Mouse (Mus musculus) liver, embryonic 14.5 days (tissue): Measurements from ENCODE around the gene Rcn1. TPM values are rescaled to one million over a fixed set of nuclear protein-coding genes. Genes with fewer than 3 reads are reported as not detected.

ENCODE experiments used
- ATAC-seq: fragments of 200-750 bp; cut with Nextera tagmentation; 2 replicates; pipeline ENCODE4 v1.8.0; 2017; ENCODE audit warnings: moderate number of reproducible peaks, mild to moderate bottlenecking, moderate library complexity; ENCODE audit not compliant: insufficient read depth
- DNase-seq, 3 experiments: peaks; one replicate each; pipeline ENCODE4 v3.0.0-alpha.2; 2012 to 2013; ENCODE audit warnings: low read depth in 3 of 3, low spot score in 3 of 3
- H3K27ac ChIP-seq: fragments of 300-500 bp; sonication (generic); 2 replicates; pipeline ENCODE4 v1.5.1; 2014; ENCODE audit warnings: moderate library complexity, mild to moderate bottlenecking, control low read depth, inconsistent platforms
- H3K27me3 ChIP-seq: fragments of 300-500 bp; sonication (generic); 2 replicates; pipeline ENCODE4 v1.6.1; 2014; ENCODE audit warnings: mild to moderate bottlenecking, low read length, moderate library complexity; ENCODE audit not compliant: control insufficient read depth, insufficient read depth
- H3K36me3 ChIP-seq: fragments of 300-500 bp; sonication (generic); replicated peaks from 2 replicates; pipeline ENCODE4 v1.6.1; 2014; ENCODE audit warnings: low read depth; ENCODE audit not compliant: control insufficient read depth, insufficient read depth
- H3K4me1 ChIP-seq, 2 experiments: fragments of 200-500 bp in 1 of 2; fragments of 300-500 bp in 1 of 2; sonication (generic) in 1 of 2; replicated peaks; 2 replicates each; pipeline ENCODE4 v1.6.1; 2012 to 2014; ENCODE audit warnings: antibody characterized with exemption in 1 of 2, inconsistent platforms in 1 of 2, low read length in 1 of 2; ENCODE audit not compliant: control insufficient read depth in 2 of 2, insufficient read depth in 2 of 2
- H3K4me2 ChIP-seq: fragments of 300-500 bp; sonication (generic); 2 replicates; pipeline ENCODE4 v1.6.1; 2014; ENCODE audit warnings: low read depth, mild to moderate bottlenecking, control low read depth, moderate library complexity
- H3K4me3 ChIP-seq, 2 experiments: fragments of 200-500 bp in 1 of 2; fragments of 300-500 bp in 1 of 2; sonication (generic) in 1 of 2; 2 replicates each; pipeline ENCODE4 v1.5.1; 2012 to 2014; ENCODE audit warnings: low read depth in 2 of 2, low read length in 2 of 2, mild to moderate bottlenecking in 2 of 2, control low read depth in 1 of 2, inconsistent platforms in 1 of 2, moderate library complexity in 1 of 2; ENCODE audit not compliant: insufficient read depth in 1 of 2
- H3K9ac ChIP-seq: fragments of 300-500 bp; sonication (generic); replicated peaks from 2 replicates; pipeline ENCODE4 v1.6.1; 2014; ENCODE audit warnings: mild to moderate bottlenecking, control low read depth, moderate library complexity
- H3K9me3 ChIP-seq: fragments of 300-500 bp; sonication (generic); 2 replicates; pipeline ENCODE4 v1.6.1; 2016; ENCODE audit warnings: low read length, mixed read lengths; ENCODE audit not compliant: control insufficient read depth
- CTCF ChIP-seq: IDR thresholded peaks from 2 replicates; pipeline ENCODE4 v1.5.1; 2016; ENCODE audit warnings: antibody characterized with exemption, low read depth, control low read depth
- EP300 ChIP-seq: IDR thresholded peaks from 2 replicates; pipeline ENCODE4 v1.6.1; 2016; ENCODE audit warnings: antibody characterized with exemption, low read depth
- WGBS: fragments of 180-500 bp; shearing (Covaris S2); extraction: QIAGEN DNeasy Blood & Tissue Kit; methylation state at CpG from one replicate; pipeline ENCODE4 v1.1.7; 2014; ENCODE audit not compliant: insufficient replicate concordance; 5-methylcytosine and 5-hydroxymethylcytosine counted together
- polyA plus RNA-seq, 2 experiments: library from polyadenylated mRNA; depleted of rRNA in 1 of 2; stranded (reverse) in 1 of 2; unstranded in 1 of 2; fragments of >200 nt; fragmentation: Nextera tagmentation in 1 of 2; extraction: Ambion mirVana in 1 of 2; gene quantifications; 2 replicates each; pipeline versions ENCODE4 v1.2.1 to v1.2.3; 2012 to 2014

Gene Rcn1
- polyA plus RNA-seq, 2 experiments = 9.3 to 14.4 TPM

- Histone ChIP-seq H3K36me3 (peaks cover 4% of the 10 kb centered on the region; the same call in 1 of the 2 replicates), H3K4me1 (peaks cover 19 to 41% of the 10 kb centered on the region in 2 experiments), H3K4me2 (peak overlapping the region; percentile 78), H3K4me3 (peak overlapping the region; percentile 76 to 81), H3K27ac (no peak overlapping the region), H3K9ac (no peak overlapping the region), H3K27me3 (no peaks in the 10 kb centered on the region), H3K9me3 (no peaks in the 10 kb centered on the region)
- TF ChIP-seq CTCF = no peak
- TF ChIP-seq EP300 = no peak
- DNase-seq (no peak), ATAC-seq (no peak)
- WGBS = 41% methylated on average over 5 of the region's 5 CpGs
These were observed 1.5 kb downstream of the Rcn1 start for GRCm38 (mm10) chr2:105397446-105398211.

- ATAC-seq = no peak
- no peaks in the 10 kb centered on the region for H3K27me3 ChIP-seq
- peaks cover 4% of the 10 kb centered on the region; the same call in 1 of the 2 replicates for H3K36me3 ChIP-seq
- no peak overlapping the region for H3K4me3 ChIP-seq
- no peak for DNase-seq
- H3K4me1 ChIP-seq = peaks cover 19 to 43% of the 10 kb centered on the region in 2 experiments
- no peak overlapping the region for H3K27ac ChIP-seq
- no peaks in the 10 kb centered on the region for H3K9me3 ChIP-seq
- H3K4me2 ChIP-seq = no peak overlapping the region
- no peak overlapping the region for H3K9ac ChIP-seq
- WGBS = 54% methylated on average over 9 of the region's 9 CpGs
- TF ChIP-seq CTCF (no peak), EP300 (no peak)
These were observed 3.1 kb downstream of the Rcn1 start for GRCm38 (mm10) chr2:105396066-105396465.

DNA sequence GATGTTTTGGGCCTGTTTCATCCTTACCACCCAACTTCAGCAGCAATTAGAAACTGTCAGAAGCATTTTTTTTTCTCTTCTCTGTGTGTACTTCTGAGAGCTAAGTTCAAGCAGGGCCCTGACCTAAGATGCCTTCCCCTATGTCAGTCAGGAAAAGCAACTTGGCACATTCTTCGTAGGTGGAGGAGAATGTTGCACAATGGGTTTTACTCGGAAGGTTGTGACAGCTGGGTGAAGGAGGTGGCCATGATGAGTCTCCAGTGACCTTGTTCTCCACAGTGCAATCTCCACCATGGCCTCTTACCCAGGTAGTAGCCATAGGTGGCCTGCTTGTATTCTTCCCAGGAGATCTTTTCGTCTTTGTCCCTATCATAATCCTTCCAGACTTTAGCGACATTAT, 4.7 kb downstream of the Rcn1 start:
- no peak overlapping the region for H3K9ac ChIP-seq

GRCm38 (mm10) chr2:105392514-105392913, 6.6 kb downstream of the Rcn1 start:
- ATAC-seq (no peak), DNase-seq (no peak)
- TF ChIP-seq CTCF = no peak
- TF ChIP-seq EP300 = no peak
- WGBS = 64% methylated on average over 2 of the region's 2 CpGs
- Histone ChIP-seq H3K9ac (no peak overlapping the region), H3K36me3 (peaks cover 4% of the 10 kb centered on the region; the same call in 1 of the 2 replicates), H3K4me2 (no peak overlapping the region), H3K4me1 (peaks cover 9 to 30% of the 10 kb centered on the region in 2 experiments; a peak in 3 of 4 replicates), H3K9me3 (no peaks in the 10 kb centered on the region), H3K27ac (no peak overlapping the region), H3K27me3 (no peaks in the 10 kb centered on the region), H3K4me3 (no peak overlapping the region)

More for the DNA sequence above, 4.7 kb downstream of the Rcn1 start:
- Histone ChIP-seq H3K9me3 (no peaks in the 10 kb centered on the region), H3K4me1 (peaks cover 10 to 37% of the 10 kb centered on the region in 2 experiments), H3K27me3 (no peaks in the 10 kb centered on the region), H3K4me2 (no peak overlapping the region), H3K4me3 (no peak overlapping the region), H3K27ac (no peak overlapping the region), H3K36me3 (peaks cover 4% of the 10 kb centered on the region; the same call in 1 of the 2 replicates)
- DNase-seq (no peak), ATAC-seq (no peak)
- TF ChIP-seq CTCF = no peak
- TF ChIP-seq EP300 = no peak
- 74% methylated on average over 4 of the region's 4 CpGs for WGBS

GRCm38 (mm10) chr2:105391414-105391784, 7.7 kb downstream of the Rcn1 start:
- H3K9me3 ChIP-seq = no peaks in the 10 kb centered on the region
- H3K9ac ChIP-seq = no peak overlapping the region
- TF ChIP-seq EP300 = no peak
- no peak for TF ChIP-seq CTCF
- no peak overlapping the region for H3K4me2 ChIP-seq
- WGBS = 77% methylated on average over 4 of the region's 4 CpGs
- peaks cover 4% of the 10 kb centered on the region; the same call in 1 of the 2 replicates for H3K36me3 ChIP-seq
- DNase-seq = no peak
- no peaks in the 10 kb centered on the region for H3K27me3 ChIP-seq
- ATAC-seq = no peak
- peaks cover 0 to 20% of the 10 kb centered on the region in 2 experiments; a peak in 2 of 4 replicates for H3K4me1 ChIP-seq
- no peak overlapping the region for H3K4me3 ChIP-seq
- H3K27ac ChIP-seq = no peak overlapping the region
